Mouse (Mus musculus) E14TG2a.4 (cell line): ENCODE measurements around the gene Prg3.

Source experiments
- H3K27me3 ChIP-seq: 2 replicates; pipeline ENCODE4 v1.6.1; 2014; ENCODE audit warnings: low read length, control low read depth; ENCODE audit not compliant: insufficient read depth
- H3K36me3 ChIP-seq: 2 replicates; pipeline ENCODE4 v1.6.1; 2014; ENCODE audit warnings: low read length, control low read depth; ENCODE audit not compliant: insufficient read depth
- H3K4me1 ChIP-seq: replicated peaks from 2 replicates; pipeline ENCODE4 v1.6.1; 2014; ENCODE audit warnings: low read depth, low read length, control low read depth
- H3K4me3 ChIP-seq: replicated peaks from 2 replicates; pipeline ENCODE4 v1.5.1; 2014; ENCODE audit warnings: mild to moderate bottlenecking, low read length
- H3K9me3 ChIP-seq: 2 replicates; pipeline ENCODE4 v1.6.1; 2014; ENCODE audit warnings: low read length, control low read depth
- CTCF ChIP-seq: conservative IDR thresholded peaks from 2 replicates; pipeline ENCODE4 v1.5.1; 2014; ENCODE audit warnings: low read length
- NANOG ChIP-seq: IDR thresholded peaks from 2 replicates; pipeline ENCODE4 v1.6.1; 2014; ENCODE audit warnings: borderline replicate concordance, low read length, mixed read lengths
- POU5F1 ChIP-seq: IDR thresholded peaks from 2 replicates; pipeline ENCODE4 v1.6.1; 2014; ENCODE audit warnings: low read length, borderline replicate concordance

Gene Prg3

GRCm38 (mm10) chr2:85037047-85038026 lies 49.3 kb downstream of the Prg3 start, which contains the start of the genes Ssrp1 and P2rx3:
TSS of gene Ssrp1 (plus strand) at chr2:85037234.
TSS of gene P2rx3 (minus strand) at chr2:85037462.
- H3K4me3 ChIP-seq, result peak within 1 kb of the TSS; percentile 94
- peaks cover 37% of the 10 kb centered on the region for H3K36me3 ChIP-seq
- peaks cover 53% of the 10 kb centered on the region for H3K4me1 ChIP-seq
- no peaks in the 10 kb centered on the region for H3K9me3 ChIP-seq
- H3K27me3 ChIP-seq, result no peaks in the 10 kb centered on the region; the same call in 1 of the 2 replicates
- TF ChIP-seq CTCF (no peak), POU5F1 (no peak), NANOG (no peak)

DNA sequence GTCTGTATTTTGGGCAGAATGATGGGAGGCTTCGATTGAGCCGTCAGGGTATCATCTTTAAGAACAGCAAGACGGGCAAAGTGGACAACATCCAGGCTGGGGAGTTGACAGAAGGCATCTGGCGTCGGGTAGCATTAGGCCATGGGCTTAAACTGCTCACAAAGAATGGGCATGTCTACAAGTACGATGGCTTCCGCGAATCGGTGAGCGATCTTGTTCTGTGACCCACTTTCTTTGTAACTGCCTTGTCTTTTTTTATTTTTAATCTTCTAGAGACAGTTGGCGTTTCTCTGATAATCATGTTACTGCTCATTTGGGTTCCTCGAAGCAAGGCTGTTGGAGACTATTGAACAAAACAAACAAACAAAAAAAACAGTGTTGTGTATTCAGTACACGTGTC lies 50.3 kb downstream of the Prg3 start:
- Histone ChIP-seq H3K4me3 (peak overlapping the region; percentile 94), H3K27me3 (no peaks in the 10 kb centered on the region; the same call in 1 of the 2 replicates), H3K4me1 (peaks cover 63% of the 10 kb centered on the region), H3K36me3 (peaks cover 47% of the 10 kb centered on the region), H3K9me3 (no peaks in the 10 kb centered on the region)
- TF ChIP-seq CTCF (no peak), NANOG (no peak), POU5F1 (no peak)
